Mouse (Mus musculus) liver, postnatal 0 days (tissue): ENCODE data around the gene Ndufb8. TPM values are rescaled to one million over a fixed set of nuclear protein-coding genes. Genes with fewer than 3 reads are reported as not detected.
A peak's percentile ranks its signal among the peaks of the same experiment; 100 is the strongest.

ENCODE experiments used
- ATAC-seq: fragments of 200-750 bp; cut with Nextera tagmentation; 2 replicates; pipeline ENCODE4 v1.8.0; 2017; ENCODE audit warnings: mild to moderate bottlenecking, moderate library complexity
- DNase-seq: peaks from one replicate; pipeline ENCODE4 v3.0.0-alpha.2; 2016
- H3K27ac ChIP-seq: fragments of 300-500 bp; sonication (generic); 2 replicates; pipeline ENCODE4 v1.5.1; 2014; ENCODE audit warnings: antibody characterized with exemption, moderate library complexity, mild to moderate bottlenecking, low read depth
- H3K27me3 ChIP-seq: fragments of 300-500 bp; sonication (generic); 2 replicates; pipeline ENCODE4 v1.6.1; 2014; ENCODE audit warnings: low read length, control low read depth, mixed read lengths; ENCODE audit not compliant: insufficient read depth
- H3K36me3 ChIP-seq: fragments of 300-500 bp; sonication (generic); replicated peaks from 2 replicates; pipeline ENCODE4 v1.6.1; 2014; ENCODE audit warnings: mild to moderate bottlenecking, control low read depth, low read length, moderate library complexity, mixed read lengths; ENCODE audit not compliant: insufficient read depth
- H3K4me1 ChIP-seq: fragments of 300-500 bp; sonication (generic); 2 replicates; pipeline ENCODE4 v1.6.1; 2014; ENCODE audit warnings: antibody characterized with exemption, mild to moderate bottlenecking, control low read depth; ENCODE audit not compliant: insufficient read depth
- H3K4me2 ChIP-seq: fragments of 300-500 bp; sonication (generic); 2 replicates; pipeline ENCODE4 v1.6.1; 2014; ENCODE audit warnings: low read depth, mild to moderate bottlenecking, low read length, moderate library complexity, mixed read lengths
- H3K4me3 ChIP-seq: fragments of 300-500 bp; sonication (generic); 2 replicates; pipeline ENCODE4 v1.5.1; 2014; ENCODE audit warnings: low read depth, low read length
- H3K9ac ChIP-seq: fragments of 300-500 bp; sonication (generic); replicated peaks from 2 replicates; pipeline ENCODE4 v1.6.1; 2014; ENCODE audit warnings: mild to moderate bottlenecking, moderate library complexity
- H3K9me3 ChIP-seq: fragments of 300-500 bp; sonication (generic); 2 replicates; pipeline ENCODE4 v1.6.1; 2016; ENCODE audit warnings: mild to moderate bottlenecking, control low read depth, low read length, mixed read lengths
- CTCF ChIP-seq: sonication (generic); IDR thresholded peaks from 2 replicates; pipeline ENCODE4 v1.5.1; 2016; ENCODE audit warnings: antibody characterized with exemption, low read depth
- EP300 ChIP-seq: IDR thresholded peaks from 2 replicates; pipeline ENCODE4 v1.6.1; 2016; ENCODE audit warnings: antibody characterized with exemption, low read depth, mild to moderate bottlenecking
- WGBS: fragments of 180-500 bp; shearing (Covaris S2); extraction: QIAGEN DNeasy Blood & Tissue Kit; methylation state at CpG from one replicate; pipeline ENCODE4 v1.1.7; 2014; ENCODE audit not compliant: insufficient replicate concordance; 5-methylcytosine and 5-hydroxymethylcytosine counted together
- polyA plus RNA-seq: library from polyadenylated mRNA; unstranded; fragments of >200 nt; fragmentation: Nextera tagmentation; extraction: Ambion mirVana; gene quantifications from 2 replicates; pipeline ENCODE4 v1.2.1, GENCODE M21; 2015

Ndufb8 gene
- polyA plus RNA-seq, 1 experiment from 2014 or later = 410 TPM

DNA sequence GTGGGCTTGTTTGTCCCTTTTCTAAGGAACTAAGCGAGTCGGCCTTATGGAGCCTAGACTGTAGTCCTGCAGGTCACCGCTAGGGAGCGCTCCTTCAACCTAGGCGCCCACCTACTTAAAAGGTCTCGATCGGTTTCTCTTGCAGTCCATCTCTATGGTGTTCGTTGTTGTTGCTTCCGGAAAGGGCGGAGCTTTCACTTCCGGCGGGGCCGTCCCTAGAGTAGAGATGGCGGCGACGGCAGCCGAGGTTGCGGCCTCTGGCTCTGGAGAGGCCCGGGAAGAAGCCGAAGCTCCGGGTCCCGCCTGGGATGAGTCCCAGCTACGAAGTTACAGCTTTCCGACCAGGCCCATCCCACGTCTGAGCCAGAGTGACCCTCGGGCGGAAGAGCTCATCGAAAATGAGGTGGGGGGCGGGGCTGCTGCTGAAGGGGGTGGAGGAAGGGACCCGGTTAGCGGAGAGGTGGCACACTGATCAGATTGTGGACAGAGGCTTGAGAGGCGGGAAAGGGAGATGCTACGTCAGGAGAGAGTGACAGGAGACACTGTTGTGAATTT lies 7.5 kb upstream of the Ndufb8 start, which contains the start of gene Hif1an:
TSS of gene Hif1an (plus strand) at position 199 of the 555 bp plus-strand sequence.
- Histone ChIP-seq H3K9ac (peak within 1 kb of the TSS; percentile 67), H3K27ac (peak within 1 kb of the TSS; percentile 71), H3K36me3 (peaks cover 26% of the 10 kb centered on the region), H3K4me3 (peak within 1 kb of the TSS; percentile 74), H3K4me2 (peak within 1 kb of the TSS; percentile 78), H3K27me3 (no peaks in the 10 kb centered on the region), H3K4me1 (peaks cover 11% of the 10 kb centered on the region), H3K9me3 (no peaks in the 10 kb centered on the region)
- TF ChIP-seq EP300 = peak; percentile 70
- TF ChIP-seq CTCF = peak; percentile 97
- ATAC-seq = peak; percentile 99
- peak; percentile 94 for DNase-seq
- whole genome bisulfite sequencing = under 1% methylated on average over 33 of the region's 33 CpGs

DNA sequence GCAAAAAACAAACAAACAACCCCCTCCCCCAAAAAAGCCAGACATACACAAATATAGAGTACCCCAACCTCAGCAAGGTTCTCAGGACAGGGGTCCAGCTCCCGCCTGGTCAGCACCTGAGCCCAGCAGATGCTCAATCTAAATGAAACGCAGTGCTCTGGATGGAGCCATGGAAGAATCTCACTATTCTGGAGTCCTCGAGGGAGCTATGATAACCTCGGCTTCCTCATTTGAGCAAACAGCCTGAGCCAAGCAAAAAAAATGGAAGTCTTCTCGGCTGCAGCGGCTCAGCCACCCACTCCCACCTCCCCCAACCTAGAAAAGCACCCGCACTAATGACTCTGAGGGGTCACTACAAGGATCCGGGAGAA lies 765 bp downstream of the Ndufb8 start:
- peak overlapping the region; percentile 84 for H3K4me2 ChIP-seq
- WGBS = 3% methylated on average over 8 of the region's 8 CpGs
- peak overlapping the region; percentile 84 for H3K4me3 ChIP-seq
- DNase-seq = no peak
- H3K4me1 ChIP-seq = peaks cover 7% of the 10 kb centered on the region
- H3K27me3 ChIP-seq = no peaks in the 10 kb centered on the region
- peak overlapping the region; percentile 74 for H3K27ac ChIP-seq
- ATAC-seq = peak; percentile 5; the same call in 1 of the 2 replicates
- H3K9ac ChIP-seq = peak overlapping the region; percentile 93
- TF ChIP-seq CTCF (no peak), EP300 (no peak)
- H3K9me3 ChIP-seq = no peaks in the 10 kb centered on the region
- H3K36me3 ChIP-seq = peaks cover 39% of the 10 kb centered on the region

- DNase-seq (no peak), ATAC-seq (no peak)
- Histone ChIP-seq H3K9ac (no peak overlapping the region), H3K4me2 (no peak overlapping the region), H3K4me1 (peaks cover 7% of the 10 kb centered on the region), H3K27me3 (no peaks in the 10 kb centered on the region), H3K27ac (no peak overlapping the region), H3K4me3 (no peak overlapping the region), H3K36me3 (peaks cover 50% of the 10 kb centered on the region), H3K9me3 (no peaks in the 10 kb centered on the region)
- no peak for TF ChIP-seq CTCF
- 88% methylated on average over 4 of the region's 4 CpGs for whole genome bisulfite sequencing
Measured at GRCm38 (mm10) chr19:44553286-44553685, 2.0 kb downstream of the Ndufb8 start.

DNA sequence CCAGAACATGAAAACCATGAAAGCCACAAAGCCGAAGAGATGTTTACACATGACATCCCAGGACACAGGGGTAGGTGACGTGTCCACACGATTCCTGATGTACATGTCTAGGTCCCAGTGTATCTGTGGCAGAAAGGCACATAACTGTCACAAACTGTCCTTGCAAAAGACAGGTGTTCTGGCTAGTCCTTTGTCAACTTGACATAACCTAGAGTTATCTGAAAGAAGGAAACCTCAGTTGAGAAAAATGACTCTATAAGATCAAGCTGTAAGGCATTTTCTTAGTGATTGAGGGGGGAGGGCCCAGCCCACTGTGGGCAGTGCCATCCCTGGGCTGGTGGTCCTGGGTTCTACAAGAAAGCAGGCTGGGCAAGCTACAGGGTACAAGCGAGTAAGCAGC lies 2.5 kb downstream of the Ndufb8 start, which contains the start of gene Gm20538:
TSS of gene Gm20538 (minus strand) at position 101 of the 400 bp plus-strand sequence.
- whole genome bisulfite sequencing = 84% methylated on average over 4 of the region's 4 CpGs
- ATAC-seq = no peak
- TF ChIP-seq CTCF (no peak), EP300 (no peak)
- Histone ChIP-seq H3K27ac (no peak within 1 kb of the TSS), H3K27me3 (no peaks in the 10 kb centered on the region), H3K4me3 (no peak within 1 kb of the TSS), H3K4me2 (no peak within 1 kb of the TSS), H3K9me3 (no peaks in the 10 kb centered on the region), H3K36me3 (peaks cover 52% of the 10 kb centered on the region), H3K9ac (no peak within 1 kb of the TSS), H3K4me1 (peaks cover 7% of the 10 kb centered on the region)
- DNase-seq = no peak

GRCm38 (mm10) chr19:44545321-44546041 lies 9.8 kb downstream of the Ndufb8 start, which contains the start of gene Sec31b:
Gene Sec31b, minus strand, starts transcription at chr19:44545864.
- Histone ChIP-seq H3K27ac (no peak within 1 kb of the TSS), H3K36me3 (peaks cover 23% of the 10 kb centered on the region), H3K4me2 (peak within 1 kb of the TSS; percentile 85), H3K27me3 (peaks cover 5% of the 10 kb centered on the region; the same call in 1 of the 2 replicates), H3K4me1 (no peaks in the 10 kb centered on the region), H3K9ac (peak within 1 kb of the TSS; percentile 52), H3K9me3 (peaks cover 4% of the 10 kb centered on the region), H3K4me3 (peak within 1 kb of the TSS; percentile 50)
- DNase-seq (peak; percentile 64), ATAC-seq (peak; percentile 66)
- 2% methylated on average over 35 of the region's 47 CpGs for WGBS
- TF ChIP-seq EP300 = no peak
- TF ChIP-seq CTCF = no peak

GRCm38 (mm10) chr19:44544775-44545174 lies 10.5 kb downstream of the Ndufb8 start:
- Histone ChIP-seq H3K9me3 (peaks cover 8% of the 10 kb centered on the region), H3K4me3 (peak overlapping the region; percentile 50), H3K27me3 (peaks cover 5% of the 10 kb centered on the region; the same call in 1 of the 2 replicates), H3K36me3 (peaks cover 16% of the 10 kb centered on the region), H3K4me1 (no peaks in the 10 kb centered on the region), H3K27ac (no peak overlapping the region), H3K9ac (no peak overlapping the region), H3K4me2 (peak overlapping the region; percentile 85)
- DNase-seq = peak; percentile 86
- peak; percentile 50; the same call in 1 of the 2 replicates for ATAC-seq
- TF ChIP-seq CTCF (peak; percentile 85), EP300 (no peak)
- WGBS = 2% methylated on average over 13 of the region's 13 CpGs
